Mouse (Mus musculus) cerebellum, postnatal 14 days (tissue): ENCODE results near the gene Olfr689.
"Not testable (repeated sequence)": the region's sequence is repeated elsewhere in the genome, so short reads cannot be mapped to it uniquely, and the experiment has no call there.

Experiments
- DNase-seq, 2 experiments: peaks; one replicate each; pipeline ENCODE4 v3.0.0; 2021; ENCODE audit warnings: mixed read lengths in 2 of 2

The Olfr689 gene

DNA sequence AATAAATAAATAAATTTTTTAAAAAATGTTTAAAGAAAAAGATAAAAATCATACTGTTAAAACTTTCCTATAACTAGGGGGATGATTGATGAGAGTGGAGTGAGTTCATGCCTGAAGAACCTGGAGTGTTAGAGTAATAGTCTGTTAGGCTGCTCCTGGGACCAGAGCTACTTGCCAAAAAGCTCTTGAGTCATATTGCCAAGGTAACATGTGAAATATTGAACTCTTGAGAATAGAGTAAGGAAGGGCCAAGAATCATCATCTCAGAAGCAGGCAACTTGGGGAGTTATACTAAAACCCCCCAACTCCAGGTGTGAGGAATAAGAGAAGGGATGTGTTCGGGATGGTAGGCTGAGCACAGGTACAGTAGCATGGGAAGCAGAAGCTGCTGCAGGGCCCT is at the start of gene Olfr689:
Gene Olfr689 (plus strand): TSS at position 301 of the 400 bp plus-strand sequence.
- DNase-seq: no peak

DNA sequence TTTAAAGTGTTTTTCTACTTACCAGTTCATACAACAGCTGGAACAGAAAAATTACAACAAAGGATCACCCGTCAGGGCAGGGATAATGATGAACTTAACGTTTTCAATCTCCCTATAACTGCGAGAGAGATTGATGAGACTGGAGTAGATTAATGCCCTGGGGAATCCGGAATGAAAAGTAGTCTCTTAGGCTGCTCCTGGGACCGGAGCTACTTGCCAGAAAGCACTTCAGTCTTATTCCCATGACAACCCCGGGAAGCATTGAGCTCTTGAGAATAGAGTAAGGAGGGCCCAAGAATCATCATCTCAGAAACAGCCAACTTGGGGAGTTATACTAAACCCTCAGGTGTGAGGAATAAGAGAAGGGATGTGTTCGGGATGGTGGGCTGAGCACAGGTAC is 38.5 kb upstream of the Olfr689 start:
- DNase-seq: no peak

DNA sequence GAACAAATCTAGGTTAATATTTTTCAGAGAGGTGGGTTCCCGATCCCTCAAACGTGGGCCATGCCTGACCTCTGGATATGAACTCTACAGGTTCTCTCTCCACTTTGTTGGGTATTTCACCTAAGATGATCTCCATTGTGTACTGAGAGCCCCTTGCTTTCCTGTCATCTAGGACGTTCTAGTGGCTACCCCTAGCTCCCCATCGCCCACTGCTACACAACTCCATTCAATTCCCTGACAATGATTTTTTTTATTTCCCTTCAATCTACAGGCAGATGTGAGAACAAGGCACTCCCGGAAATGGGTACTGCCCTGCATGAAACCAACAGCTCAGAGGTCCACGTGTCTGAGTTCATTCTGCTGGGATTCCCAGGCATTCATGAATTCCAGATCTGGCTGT is 23.2 kb upstream of the Olfr689 start, which contains the start of gene Olfr688:
Gene Olfr688 (plus strand): TSS at position 301 of the 400 bp plus-strand sequence.
- DNase-seq: no peak

DNA sequence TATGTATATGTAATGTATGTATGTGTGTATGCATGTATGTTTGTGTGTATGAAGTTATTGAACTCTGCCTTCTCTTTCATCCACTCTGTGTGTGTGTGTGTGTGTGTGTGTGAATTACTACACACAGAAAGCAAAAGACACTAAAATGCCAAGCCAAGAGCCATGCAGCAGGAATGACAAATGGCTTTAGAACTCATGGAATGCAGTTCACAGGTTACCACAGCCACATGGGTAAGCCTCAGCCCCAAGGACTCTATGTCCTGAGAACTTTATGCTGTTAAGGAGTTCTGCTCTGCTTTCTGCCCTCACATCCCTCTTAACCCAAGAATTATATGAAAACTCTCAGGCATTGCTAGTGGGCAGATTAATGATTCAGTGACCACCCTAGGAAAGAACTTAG is 20.9 kb upstream of the Olfr689 start:
- no peak for DNase-seq

DNA sequence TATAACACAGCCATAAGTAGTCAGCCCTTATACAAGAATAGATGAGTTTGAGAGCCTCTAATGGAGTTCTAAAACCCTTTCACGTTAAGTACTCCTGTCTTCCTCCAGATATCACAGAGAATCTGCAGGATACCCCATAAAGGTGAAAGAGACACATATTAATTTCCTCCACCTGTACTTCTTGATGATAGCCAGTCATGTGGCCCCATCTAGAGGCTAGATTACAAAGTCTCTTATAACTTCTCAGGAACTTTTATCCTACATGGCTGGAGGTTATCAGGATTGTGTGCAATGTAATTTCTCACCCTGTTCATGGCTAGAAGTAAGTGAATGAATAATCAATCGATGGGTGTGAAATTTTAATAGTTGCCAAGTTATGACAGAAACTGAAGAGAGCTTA is 14.3 kb downstream of the Olfr689 start:
- no peak for DNase-seq

DNA sequence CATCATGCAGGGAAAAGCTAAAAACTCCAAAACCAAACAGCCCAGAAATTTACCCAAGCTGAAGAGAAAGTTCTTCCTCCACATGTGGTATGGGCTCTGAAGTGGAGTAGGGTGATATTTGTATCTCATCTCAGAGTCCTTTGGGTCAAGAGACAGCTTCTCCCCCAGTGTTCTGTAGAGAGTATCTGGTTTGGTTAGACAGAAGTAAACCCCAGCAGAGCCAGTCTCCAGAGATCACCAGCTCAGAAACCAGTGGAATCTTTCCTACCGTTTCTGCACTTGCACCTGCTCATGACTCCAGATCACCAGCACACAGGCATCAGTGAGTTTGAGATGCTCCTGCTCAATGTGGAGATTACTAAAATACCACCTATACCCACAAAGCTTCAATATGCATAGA is 23.0 kb downstream of the Olfr689 start, which contains the start of gene Olfr690:
Gene Olfr690 (minus strand): TSS at position 101 of the 400 bp plus-strand sequence.
- DNase-seq: no peak

DNA sequence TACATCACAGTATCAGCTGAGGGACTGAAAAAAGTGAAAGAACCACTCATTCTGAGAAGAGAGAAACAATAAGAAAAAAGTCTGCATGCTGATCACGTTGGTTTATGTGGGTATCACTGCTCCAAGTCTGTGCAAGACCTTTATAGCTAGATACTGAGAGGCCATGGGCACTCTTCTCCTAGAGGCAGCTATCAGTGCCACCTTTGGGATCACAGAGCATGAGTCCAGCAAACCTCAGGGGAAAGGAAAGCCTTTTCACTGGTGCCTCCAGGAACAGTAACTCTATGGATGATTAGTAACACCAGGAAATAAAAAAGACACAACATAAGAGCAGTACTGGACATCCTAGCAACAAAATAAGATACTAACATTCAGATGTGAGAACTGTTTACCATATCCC is 31.2 kb downstream of the Olfr689 start, which contains the start of gene Olfr691:
Gene Olfr691 (minus strand): TSS at position 101 of the 400 bp plus-strand sequence.
- no peak for DNase-seq

DNA sequence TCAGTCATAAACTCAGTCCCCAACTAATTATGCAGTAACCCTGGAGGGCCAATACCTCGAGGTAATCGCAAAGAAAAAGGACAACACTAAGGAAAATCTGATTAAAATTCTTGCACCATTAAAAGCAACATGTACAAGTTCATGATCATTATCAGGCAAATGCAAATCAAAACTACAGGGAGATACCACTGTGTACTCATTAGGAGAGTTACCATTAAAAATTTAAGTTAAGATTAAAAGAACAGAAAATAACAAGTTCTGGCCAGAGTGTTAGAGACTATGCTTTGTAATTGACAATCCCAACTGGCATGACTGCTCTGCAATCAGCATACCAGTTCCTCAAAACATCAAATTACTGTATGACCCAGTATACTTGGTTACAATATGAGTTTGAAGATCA is 31.8 kb downstream of the Olfr689 start:
- no peak for DNase-seq

DNA sequence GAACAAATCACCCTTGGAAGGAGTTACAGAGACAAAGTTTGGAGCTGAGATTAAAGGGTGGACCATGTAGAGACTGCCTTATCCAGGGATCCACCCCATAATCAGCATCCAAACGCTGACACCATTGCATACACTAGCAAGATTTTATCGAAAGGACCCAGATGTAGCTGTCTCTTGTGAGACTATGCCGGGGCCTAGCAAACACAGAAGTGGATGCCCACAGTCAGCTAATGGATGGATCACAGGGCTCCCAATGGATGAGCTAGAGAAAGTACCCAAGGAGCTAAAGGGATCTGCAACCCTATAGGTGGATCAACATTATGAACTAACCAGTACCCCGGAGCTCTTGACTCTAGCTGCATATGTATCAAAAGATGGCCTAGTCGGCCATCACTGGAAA is 45.1 kb downstream of the Olfr689 start:
- not testable (repeated sequence) for DNase-seq

DNA sequence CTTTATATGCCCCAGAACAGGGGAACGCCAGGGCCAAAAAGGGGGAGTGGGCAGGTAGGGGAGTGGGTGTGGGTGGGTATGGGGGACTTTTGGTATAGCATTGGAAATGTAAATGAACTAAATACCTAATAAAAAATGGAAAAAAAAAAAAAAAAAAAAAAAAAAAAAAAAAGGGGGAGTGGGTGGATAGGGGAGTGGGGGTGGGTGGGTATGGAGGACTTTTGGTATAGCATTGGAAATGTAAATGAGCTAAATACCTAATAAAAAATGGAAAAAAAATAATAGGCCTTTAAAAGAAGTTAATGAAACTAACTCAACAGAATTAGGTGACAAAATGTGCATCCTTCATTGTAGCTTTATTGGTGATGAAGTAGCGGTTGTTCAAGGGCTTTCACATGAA is 45.5 kb downstream of the Olfr689 start:
- not testable (repeated sequence) for DNase-seq

DNA sequence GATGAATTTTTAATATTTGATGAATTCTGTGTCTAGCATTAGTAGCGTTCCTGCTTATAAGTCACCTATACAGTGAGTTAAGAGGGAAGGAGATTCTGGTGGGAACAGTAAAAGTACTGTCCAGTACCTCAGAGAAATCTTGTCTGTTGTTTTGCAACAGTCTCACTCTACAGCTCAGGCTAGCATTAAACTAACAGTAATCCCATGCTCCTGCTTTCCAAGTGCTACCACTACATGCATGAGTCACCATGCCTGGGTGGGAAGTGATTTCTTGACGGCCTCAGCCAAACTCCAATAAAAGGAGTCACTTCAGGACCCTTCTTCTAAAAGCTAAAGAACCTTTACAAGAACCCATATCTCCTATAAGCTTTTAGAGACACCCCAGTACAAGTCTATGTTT is 50.7 kb downstream of the Olfr689 start:
- DNase-seq: no peak

DNA sequence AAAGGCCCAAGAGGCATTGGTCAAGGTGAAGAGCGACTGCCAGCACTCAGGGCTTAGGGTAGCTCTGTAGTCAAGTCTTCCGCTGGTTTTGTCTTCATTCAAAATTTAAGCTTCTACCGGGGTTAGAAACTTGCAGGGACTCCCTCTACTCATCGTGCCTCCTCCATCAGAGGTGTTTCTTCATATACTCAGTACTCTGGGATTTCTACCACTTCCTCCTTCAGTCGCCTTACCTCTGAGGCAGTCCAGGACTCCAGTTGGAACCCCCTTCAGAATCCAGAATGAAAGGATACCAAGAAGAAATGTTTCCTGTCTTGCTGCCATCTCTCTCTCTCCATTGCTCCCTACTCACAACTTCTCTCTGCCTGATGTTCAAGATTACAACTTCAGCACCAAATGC is 56.3 kb downstream of the Olfr689 start:
- no peak for DNase-seq

DNA sequence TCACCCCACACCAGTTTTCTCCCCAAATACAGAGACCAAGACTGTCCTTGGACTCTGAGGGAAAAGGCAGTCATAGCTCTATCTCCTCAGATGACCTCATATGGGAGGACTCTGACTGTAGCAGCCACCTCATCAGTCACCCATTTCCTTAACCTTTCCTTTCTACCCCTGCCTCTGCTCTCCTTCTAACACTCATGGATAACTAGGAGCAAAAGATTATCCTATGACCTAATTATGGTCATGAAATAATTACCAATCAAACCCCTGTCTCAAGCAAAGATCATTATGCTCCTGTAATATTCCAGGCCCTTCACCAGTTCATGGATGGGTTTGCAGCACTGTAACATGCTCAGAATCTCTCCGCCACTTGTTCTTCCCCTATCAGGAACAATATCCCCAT is 57.0 kb downstream of the Olfr689 start, which contains the start of gene Olfr692:
Gene Olfr692 (plus strand): TSS at position 301 of the 400 bp plus-strand sequence.
- no peak for DNase-seq

DNA sequence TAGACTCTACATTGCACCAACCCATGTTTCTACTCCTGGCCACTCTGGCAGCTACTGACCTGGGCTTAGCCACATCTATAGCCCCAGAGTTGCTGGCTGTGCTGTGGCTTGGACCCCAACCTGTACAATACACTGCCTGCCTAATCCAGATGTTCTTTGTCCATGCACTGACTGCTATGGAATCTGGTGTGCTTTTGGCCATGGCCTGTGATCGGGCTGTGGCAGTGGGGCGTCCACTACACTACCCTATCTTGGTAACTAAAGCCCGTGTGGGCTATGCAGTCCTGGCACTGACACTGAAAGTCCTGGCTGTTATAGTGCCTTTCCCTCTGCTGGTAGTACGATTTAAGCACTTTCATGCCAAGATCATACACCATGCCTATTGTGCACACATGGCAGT is 57.6 kb downstream of the Olfr689 start:
- no peak for DNase-seq
